Mouse (Mus musculus) myocyte (in vitro differentiated cells): Measurements from ENCODE around the gene Prkab1.

Source experiments
- CEBPB ChIP-seq: IDR thresholded peaks from 2 replicates; pipeline ENCODE4 v1.6.1; 2011; ENCODE audit warnings: mild to moderate bottlenecking, moderate library complexity; ENCODE audit not compliant: poor library complexity, insufficient read depth, severe bottlenecking
- MAX ChIP-seq: IDR thresholded peaks from one replicate; pipeline ENCODE4 v1.6.1; 2011; ENCODE audit warnings: low read depth, mild to moderate bottlenecking, control low read depth
- MYOG ChIP-seq, 3 experiments: IDR thresholded peaks; one replicate each; pipeline ENCODE4 v1.6.1; 2011; ENCODE audit warnings: control low read depth in 2 of 3, low read depth in 2 of 3, mild to moderate bottlenecking in 2 of 3; ENCODE audit not compliant: insufficient read length in 2 of 3, control insufficient read depth in 1 of 3, insufficient read depth in 1 of 3
- POLR2A ChIP-seq: IDR thresholded peaks from one replicate; pipeline ENCODE4 v1.6.1; 2011; ENCODE audit warnings: low read depth, mild to moderate bottlenecking, control low read depth, moderate library complexity; ENCODE audit not compliant: insufficient read length
- POLR2AphosphoS2 ChIP-seq: IDR thresholded peaks from one replicate; pipeline ENCODE4 v1.6.1; 2011; ENCODE audit warnings: low read depth, control low read depth; ENCODE audit not compliant: insufficient read length
- REST ChIP-seq: IDR thresholded peaks from one replicate; pipeline ENCODE4 v1.6.1; 2011; ENCODE audit warnings: mild to moderate bottlenecking, control low read depth, moderate library complexity; ENCODE audit not compliant: insufficient read depth, insufficient read length
- TCF12 ChIP-seq: IDR thresholded peaks from one replicate; pipeline ENCODE4 v1.6.1; 2011; ENCODE audit warnings: mild to moderate bottlenecking, control low read depth; ENCODE audit not compliant: poor library complexity, insufficient read depth, severe bottlenecking
- TCF3 ChIP-seq: IDR thresholded peaks from one replicate; pipeline ENCODE4 v1.6.1; 2011; ENCODE audit warnings: low read depth, control low read depth; ENCODE audit not compliant: insufficient read length
- USF1 ChIP-seq: IDR thresholded peaks from one replicate; pipeline ENCODE4 v1.6.1; 2011; ENCODE audit warnings: low read depth, mild to moderate bottlenecking, control low read depth, moderate library complexity

GRCm38 (mm10) chr5:116023821-116024284 is 455 bp downstream of the Prkab1 start:
- TF ChIP-seq TCF3 (no peak), POLR2A (no peak), MYOG (IDR thresholded peaks at IDR 0.05; ENCODE audit: control insufficient read depth in 1 of 3, insufficient read depth in 1 of 3, insufficient read length in 2 of 3, low read depth in 2 of 3) (no peak), USF1 (no peak), MAX (no peak), TCF12 (no peak), CEBPB (no peak), REST (no peak), POLR2AphosphoS2 (no peak)
